Mouse (Mus musculus) embryonic facial prominence, embryonic 11.5 days (tissue): ENCODE data around the gene Mpp3. TPM values are rescaled to one million over a fixed set of nuclear protein-coding genes. Genes with fewer than 3 reads are reported as not detected.
"Not testable (repeated sequence)": the region's sequence is repeated elsewhere in the genome, so short reads cannot be mapped to it uniquely, and the experiment has no call there.

ENCODE experiments used
- ATAC-seq: fragments of 200-750 bp; cut with Nextera tagmentation; replicated peaks from 2 replicates; pipeline ENCODE4 v1.8.0; 2017; ENCODE audit warnings: low read depth; ENCODE audit not compliant: insufficient number of reproducible peaks, low FRiP score, low TSS enrichment
- DNase-seq: peaks from one replicate; pipeline ENCODE4 v3.0.0-alpha.2; 2015; ENCODE audit warnings: low spot score
- H3K27ac ChIP-seq: fragments of 300-500 bp; sonication (generic); replicated peaks from 2 replicates; pipeline ENCODE4 v1.5.1; 2014; ENCODE audit warnings: mild to moderate bottlenecking, low read depth, low read length, control low read depth
- H3K27me3 ChIP-seq: fragments of 300-500 bp; sonication (generic); 2 replicates; pipeline ENCODE4 v1.6.1; 2014; ENCODE audit warnings: mild to moderate bottlenecking, low read length, moderate library complexity, mixed read lengths; ENCODE audit not compliant: control insufficient read depth, insufficient read depth
- H3K36me3 ChIP-seq: fragments of 300-500 bp; sonication (generic); replicated peaks from 2 replicates; pipeline ENCODE4 v1.6.1; 2014; ENCODE audit warnings: low read depth, mild to moderate bottlenecking, low read length, moderate library complexity, mixed read lengths; ENCODE audit not compliant: control insufficient read depth, insufficient read depth
- H3K4me1 ChIP-seq: fragments of 300-500 bp; sonication (generic); 2 replicates; pipeline ENCODE4 v1.6.1; 2014; ENCODE audit warnings: low read length, mixed read lengths; ENCODE audit not compliant: control insufficient read depth, insufficient read depth
- H3K4me2 ChIP-seq: fragments of 300-500 bp; sonication (generic); 2 replicates; pipeline ENCODE4 v1.6.1; 2014; ENCODE audit warnings: low read depth, mild to moderate bottlenecking, control low read depth, low read length, moderate library complexity
- H3K4me3 ChIP-seq: fragments of 300-500 bp; sonication (generic); 2 replicates; pipeline ENCODE4 v1.5.1; 2014; ENCODE audit warnings: low read depth, low read length, control low read depth
- H3K9ac ChIP-seq: fragments of 300-500 bp; sonication (generic); replicated peaks from 2 replicates; pipeline ENCODE4 v1.6.1; 2014; ENCODE audit warnings: mild to moderate bottlenecking, control low read depth, low read length
- H3K9me3 ChIP-seq: fragments of 300-500 bp; sonication (generic); replicated peaks from 2 replicates; pipeline ENCODE4 v1.6.1; 2016; ENCODE audit warnings: mild to moderate bottlenecking, low read length, inconsistent platforms, mixed read lengths; ENCODE audit not compliant: control insufficient read depth
- WGBS: fragments of 180-500 bp; shearing (Covaris S2); extraction: QIAGEN DNeasy Blood & Tissue Kit; methylation state at CpG from one replicate; pipeline ENCODE4 v1.1.7; 2014; 5-methylcytosine and 5-hydroxymethylcytosine counted together
- polyA plus RNA-seq: library from polyadenylated mRNA; unstranded; fragments of >200 nt; fragmentation: Nextera tagmentation; extraction: Ambion mirVana; gene quantifications from 2 replicates; pipeline ENCODE4 v1.2.1, GENCODE M21; 2014

Mpp3 gene
- polyA plus RNA-seq, 1 experiment from 2014 or later = 6.3 TPM

DNA sequence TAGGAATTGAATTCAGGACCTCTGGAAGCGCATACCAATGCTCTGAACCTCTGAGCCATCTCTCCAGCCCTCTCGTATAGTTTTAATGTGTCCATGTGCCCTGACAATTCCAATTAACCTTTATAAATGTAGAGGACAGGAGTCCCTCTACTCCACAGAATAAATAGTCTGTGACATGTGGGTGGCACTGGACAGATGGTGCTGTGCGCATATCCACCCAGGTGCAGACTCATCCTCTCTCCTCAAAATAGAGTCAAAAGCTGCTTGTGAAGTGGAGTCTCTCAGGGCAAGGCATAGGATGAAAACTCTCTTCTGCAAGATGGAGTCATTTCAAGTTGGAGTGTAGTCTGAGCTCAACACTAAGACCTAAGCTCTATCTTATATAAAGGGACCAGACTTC lies 38.0 kb downstream of the Mpp3 start:
- no peak overlapping the region for H3K4me2 ChIP-seq
- DNase-seq (no peak), ATAC-seq (no peak)
- H3K4me3 ChIP-seq = no peak overlapping the region
- no peaks in the 10 kb centered on the region for H3K36me3 ChIP-seq
- H3K9me3 ChIP-seq = no peaks in the 10 kb centered on the region
- no peaks in the 10 kb centered on the region for H3K4me1 ChIP-seq
- no peak overlapping the region for H3K27ac ChIP-seq
- 90% methylated on average over 3 of the region's 3 CpGs for WGBS
- H3K27me3 ChIP-seq = no peaks in the 10 kb centered on the region
- H3K9ac ChIP-seq = no peak overlapping the region

DNA sequence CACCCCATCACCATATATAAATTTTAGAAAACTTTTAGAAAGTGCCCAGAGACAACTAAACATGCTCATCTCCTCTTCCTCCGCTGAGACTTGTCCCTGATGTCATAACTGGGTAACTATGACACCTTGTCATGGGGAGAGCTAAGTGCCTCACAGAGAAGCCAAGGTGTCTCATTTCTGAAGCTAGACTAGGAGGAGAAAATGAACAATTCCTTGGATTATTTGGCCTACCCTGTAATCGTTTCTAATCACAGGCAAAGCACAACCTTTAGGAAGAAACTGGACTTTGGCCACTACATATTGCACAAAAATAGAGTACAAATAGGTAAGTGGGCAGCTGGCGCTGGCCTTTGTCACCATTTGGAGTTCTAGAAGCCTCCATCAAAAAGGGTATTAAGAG lies 41.3 kb downstream of the Mpp3 start, which contains the start of gene Dusp3:
TSS of gene Dusp3 (minus strand) at position 101 of the 400 bp plus-strand sequence.
- WGBS = 85% methylated on average over 3 of the region's 3 CpGs

DNA sequence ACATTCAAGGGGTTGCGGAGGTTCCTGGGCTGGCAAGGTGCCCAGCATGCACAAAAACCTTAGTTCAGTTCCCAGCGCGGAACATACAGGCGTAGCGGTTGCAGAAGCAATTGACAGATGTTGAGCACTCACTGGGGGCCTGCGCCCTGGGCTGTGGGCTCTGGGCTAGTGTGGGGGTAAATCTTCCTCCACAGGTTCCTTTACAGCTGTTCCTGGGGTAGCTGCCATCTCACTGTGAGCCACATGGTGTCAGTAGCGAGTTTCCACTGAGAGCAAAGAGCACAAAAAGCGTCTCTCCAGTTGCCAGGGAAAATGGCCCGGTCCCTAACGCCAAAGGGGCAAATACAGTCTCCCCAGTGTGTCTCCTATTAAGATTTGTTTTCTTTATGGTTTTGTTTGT lies 42.3 kb downstream of the Mpp3 start:
- Histone ChIP-seq H3K4me3 (no peak overlapping the region), H3K27ac (no peak overlapping the region), H3K27me3 (no peaks in the 10 kb centered on the region), H3K9ac (no peak overlapping the region), H3K4me2 (no peak overlapping the region), H3K4me1 (no peaks in the 10 kb centered on the region), H3K9me3 (no peaks in the 10 kb centered on the region), H3K36me3 (no peaks in the 10 kb centered on the region)
- ATAC-seq (0 out of 2 replicates have a peak, but pooled peaks have one; percentile 33), DNase-seq (peak; percentile 92)
- 12% methylated on average over 10 of the region's 10 CpGs for WGBS

More for the DNA sequence above, 41.3 kb downstream of the Mpp3 start, which contains the start of gene Dusp3:
- H3K27ac ChIP-seq = no peak within 1 kb of the TSS
- H3K4me2 ChIP-seq = no peak within 1 kb of the TSS
- H3K4me3 ChIP-seq = no peak within 1 kb of the TSS
- no peaks in the 10 kb centered on the region for H3K36me3 ChIP-seq
- no peaks in the 10 kb centered on the region for H3K9me3 ChIP-seq
- H3K9ac ChIP-seq = no peak within 1 kb of the TSS
- no peaks in the 10 kb centered on the region for H3K4me1 ChIP-seq
- no peak for DNase-seq
- no peaks in the 10 kb centered on the region for H3K27me3 ChIP-seq
- no peak for ATAC-seq

DNA sequence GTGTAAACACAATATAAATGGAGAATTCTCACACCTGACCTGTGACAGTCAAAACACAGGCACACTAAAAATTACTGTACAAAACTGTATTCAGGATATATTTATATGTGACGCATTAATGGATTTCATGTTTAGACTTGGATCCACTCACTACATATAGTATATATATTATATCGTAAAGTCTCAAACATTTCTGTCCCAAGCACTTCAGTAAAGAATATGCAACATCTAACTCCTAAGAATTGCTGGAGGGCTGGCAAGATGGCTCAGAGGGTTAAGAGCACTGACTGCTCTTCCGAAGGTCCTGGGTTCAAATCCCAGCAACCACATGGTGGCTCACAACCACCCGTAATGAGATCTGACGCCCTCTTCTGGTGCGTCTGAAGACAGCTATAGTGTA lies 42.8 kb downstream of the Mpp3 start:
- 78% methylated on average over 6 of the region's 6 CpGs for WGBS
- not testable (repeated sequence) for H3K9me3 ChIP-seq, H3K27ac ChIP-seq, H3K27me3 ChIP-seq, ATAC-seq, DNase-seq, H3K4me1 ChIP-seq, H3K4me2 ChIP-seq, H3K9ac ChIP-seq, H3K4me3 ChIP-seq, H3K36me3 ChIP-seq

DNA sequence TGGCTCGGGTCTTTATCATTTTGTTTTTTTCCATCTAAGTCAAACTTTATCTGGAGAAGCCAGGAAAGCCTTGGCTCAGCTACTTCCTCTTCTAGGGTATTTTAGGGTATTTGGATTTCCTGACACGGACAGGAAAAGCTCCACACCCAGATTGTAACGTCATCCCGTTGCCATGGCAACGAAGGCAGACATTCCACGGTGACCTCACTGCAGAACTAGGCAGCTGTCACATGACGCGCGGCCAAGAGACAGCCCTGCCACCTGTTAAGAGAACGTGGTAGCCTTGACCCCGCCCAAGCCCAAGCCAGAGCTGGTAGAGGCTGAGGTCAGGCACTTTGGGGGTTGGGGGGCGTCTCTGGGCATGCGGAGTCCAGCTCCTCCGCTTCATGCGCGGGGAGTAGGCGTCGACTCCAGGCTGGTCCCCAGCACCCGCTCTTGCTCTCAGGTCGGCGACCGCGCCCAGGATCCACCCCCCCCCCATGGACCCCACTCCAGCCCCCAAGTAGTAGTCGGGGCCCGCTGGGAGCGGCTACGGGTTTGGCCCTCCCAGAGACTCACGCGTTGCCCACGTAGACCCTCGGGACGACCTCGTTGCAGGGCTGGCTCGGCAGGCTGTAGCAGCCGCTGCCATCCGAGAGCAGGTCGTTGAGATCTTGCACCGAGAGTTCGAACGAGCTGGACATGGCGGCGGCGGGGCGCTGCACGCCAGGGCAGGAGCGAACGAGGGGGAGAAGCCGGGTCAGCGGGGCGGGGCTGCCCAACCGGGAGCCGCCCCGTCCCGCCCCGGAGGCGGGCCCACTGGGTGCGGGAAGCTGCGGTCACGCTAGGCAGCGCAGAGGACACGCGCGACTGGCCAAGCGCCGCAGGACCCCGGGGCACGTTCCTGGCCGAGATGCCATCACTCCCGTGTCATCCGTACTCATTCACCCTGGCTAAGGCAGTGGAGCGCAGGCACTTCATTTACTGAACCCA lies 43.9 kb downstream of the Mpp3 start, which contains the start of gene Cfap97d1:
TSS of gene Cfap97d1 (plus strand) at position 226 of the 972 bp plus-strand sequence.
- DNase-seq = peak; percentile 94
- 1% methylated on average over 71 of the region's 71 CpGs for WGBS
- no peak within 1 kb of the TSS for H3K27ac ChIP-seq

DNA sequence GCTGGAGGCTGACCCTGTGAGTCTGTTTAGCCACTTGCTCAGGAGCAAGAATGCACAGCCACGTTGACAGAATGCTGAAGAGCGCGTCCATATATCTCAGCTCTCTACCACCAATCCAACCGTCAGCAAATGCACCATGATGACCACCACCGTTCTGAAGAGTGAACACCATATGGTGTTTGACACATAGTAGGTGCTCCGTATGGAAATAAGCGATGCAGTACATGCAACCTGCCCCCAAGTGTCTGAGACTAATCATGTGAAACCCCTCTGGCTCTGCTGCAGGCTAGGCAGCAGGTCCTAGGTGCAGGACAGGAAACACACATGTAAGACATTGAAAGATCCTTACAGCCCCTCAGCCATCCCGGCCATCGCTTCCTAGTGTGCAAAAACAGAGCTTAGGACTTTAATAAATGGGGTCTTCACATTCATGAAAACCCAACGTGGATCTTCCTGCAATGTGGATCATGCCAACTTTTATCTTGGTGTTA lies 44.8 kb downstream of the Mpp3 start:
- Histone ChIP-seq H3K27ac (no peak overlapping the region), H3K9ac (no peak overlapping the region), H3K4me2 (no peak overlapping the region), H3K9me3 (no peaks in the 10 kb centered on the region), H3K36me3 (no peaks in the 10 kb centered on the region), H3K27me3 (no peaks in the 10 kb centered on the region), H3K4me3 (no peak overlapping the region), H3K4me1 (no peaks in the 10 kb centered on the region)
- DNase-seq = no peak
- WGBS = 74% methylated on average over 10 of the region's 10 CpGs
- ATAC-seq = no peak

More for the DNA sequence above, 43.9 kb downstream of the Mpp3 start, which contains the start of gene Cfap97d1:
- Histone ChIP-seq H3K4me2 (peak within 1 kb of the TSS; percentile 98), H3K27me3 (no peaks in the 10 kb centered on the region), H3K9ac (peak within 1 kb of the TSS; percentile 45), H3K4me3 (peak within 1 kb of the TSS; percentile 61), H3K9me3 (no peaks in the 10 kb centered on the region), H3K36me3 (no peaks in the 10 kb centered on the region), H3K4me1 (no peaks in the 10 kb centered on the region)
- ATAC-seq = peak; percentile 62

DNA sequence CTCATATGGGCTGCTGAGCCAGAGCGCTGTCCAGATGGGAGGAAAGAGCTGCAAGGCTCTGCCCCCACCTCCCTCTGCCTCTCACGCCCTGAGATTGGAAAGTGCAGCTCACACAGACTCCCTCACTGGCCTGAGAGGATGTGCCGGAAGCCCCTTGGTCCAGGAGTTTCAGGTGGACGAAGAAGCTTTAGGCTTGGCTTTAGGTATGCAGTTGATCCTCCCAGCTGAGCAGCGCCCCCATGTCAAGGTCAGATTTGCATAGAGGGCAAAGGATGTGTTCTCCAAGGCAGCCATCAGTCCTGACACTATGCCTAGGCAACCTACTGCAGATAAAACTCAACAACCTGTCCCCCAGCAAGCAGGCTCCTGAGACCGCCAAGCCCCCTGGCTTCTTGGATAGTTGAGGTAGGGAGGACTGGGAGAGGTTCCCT lies 45.3 kb downstream of the Mpp3 start:
- no peaks in the 10 kb centered on the region for H3K4me1 ChIP-seq
- DNase-seq (no peak), ATAC-seq (no peak)
- no peaks in the 10 kb centered on the region for H3K9me3 ChIP-seq
- H3K4me2 ChIP-seq = no peak overlapping the region
- H3K4me3 ChIP-seq = no peak overlapping the region
- WGBS = 53% methylated on average over 6 of the region's 6 CpGs
- no peak overlapping the region for H3K9ac ChIP-seq
- no peaks in the 10 kb centered on the region for H3K36me3 ChIP-seq
- H3K27ac ChIP-seq = no peak overlapping the region
- H3K27me3 ChIP-seq = no peaks in the 10 kb centered on the region

DNA sequence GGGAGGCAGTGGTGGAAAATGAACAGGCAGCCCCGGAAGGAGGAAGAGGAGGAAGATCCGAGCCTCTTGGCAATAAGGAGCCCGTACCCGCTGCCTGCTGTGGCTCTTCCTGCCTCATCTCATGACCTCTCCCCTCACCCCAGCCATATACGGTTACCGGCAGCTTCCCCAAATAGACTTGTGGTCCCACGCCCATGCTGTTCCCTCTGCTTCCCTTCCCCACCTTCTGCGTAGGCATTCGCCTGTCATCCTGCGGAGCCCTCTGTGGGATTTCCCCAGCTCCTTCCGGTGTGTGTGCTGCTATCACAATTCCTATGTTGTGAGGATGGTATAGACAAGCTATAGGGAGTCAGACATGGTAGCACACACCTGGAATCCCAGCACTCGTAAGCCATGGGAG lies 46.4 kb downstream of the Mpp3 start:
- DNase-seq = no peak
- H3K27me3 ChIP-seq = no peaks in the 10 kb centered on the region
- H3K36me3 ChIP-seq = no peaks in the 10 kb centered on the region
- H3K9me3 ChIP-seq = no peaks in the 10 kb centered on the region
- H3K27ac ChIP-seq = no peak overlapping the region
- no peak for ATAC-seq
- H3K4me1 ChIP-seq = no peaks in the 10 kb centered on the region
- H3K4me2 ChIP-seq = no peak overlapping the region
- 77% methylated on average over 11 of the region's 12 CpGs for WGBS
- no peak overlapping the region for H3K9ac ChIP-seq
- no peak overlapping the region for H3K4me3 ChIP-seq
